Mouse (Mus musculus) forebrain, postnatal 0 days (tissue): ENCODE results near the gene Aoah. TPM values are rescaled to one million over a fixed set of nuclear protein-coding genes. Genes with fewer than 3 reads are reported as not detected.

Source experiments
- ATAC-seq: fragments of 200-750 bp; cut with Nextera tagmentation; 2 replicates; pipeline ENCODE4 v1.8.0; 2017; ENCODE audit warnings: mild to moderate bottlenecking, moderate library complexity
- DNase-seq: peaks from one replicate; pipeline ENCODE4 v3.0.0-alpha.2; 2015
- H3K27ac ChIP-seq: fragments of 300-500 bp; sonication (generic); 2 replicates; pipeline ENCODE4 v1.5.1; 2014; ENCODE audit warnings: low read depth, mild to moderate bottlenecking, antibody characterized with exemption, low read length, moderate library complexity, mixed read lengths
- H3K27me3 ChIP-seq: fragments of 300-500 bp; sonication (generic); 2 replicates; pipeline ENCODE4 v1.6.1; 2014; ENCODE audit warnings: mild to moderate bottlenecking, low read length, mixed read lengths; ENCODE audit not compliant: insufficient read depth
- H3K36me3 ChIP-seq: fragments of 300-500 bp; sonication (generic); 2 replicates; pipeline ENCODE4 v1.6.1; 2014; ENCODE audit warnings: mild to moderate bottlenecking, moderate library complexity; ENCODE audit not compliant: insufficient read depth
- H3K4me1 ChIP-seq: fragments of 300-500 bp; sonication (generic); 2 replicates; pipeline ENCODE4 v1.6.1; 2014; ENCODE audit warnings: antibody characterized with exemption; ENCODE audit not compliant: insufficient read depth
- H3K4me2 ChIP-seq: fragments of 300-500 bp; sonication (generic); 2 replicates; pipeline ENCODE4 v1.6.1; 2014; ENCODE audit warnings: low read depth, mild to moderate bottlenecking, moderate library complexity
- H3K4me3 ChIP-seq: fragments of 300-500 bp; sonication (generic); 2 replicates; pipeline ENCODE4 v1.5.1; 2014; ENCODE audit warnings: low read depth, low read length, mixed read lengths
- H3K9ac ChIP-seq: fragments of 300-500 bp; sonication (generic); 2 replicates; pipeline ENCODE4 v1.6.1; 2014; ENCODE audit warnings: mild to moderate bottlenecking
- H3K9me3 ChIP-seq: fragments of 300-500 bp; sonication (generic); 2 replicates; pipeline ENCODE4 v1.6.1; 2016; ENCODE audit warnings: low read length
- CTCF ChIP-seq: sonication (generic); IDR thresholded peaks from 2 replicates; pipeline ENCODE4 v1.5.1; 2016; ENCODE audit warnings: antibody characterized with exemption, control low read depth, low read depth
- WGBS: fragments of 180-500 bp; shearing (Covaris S2); extraction: QIAGEN DNeasy Blood & Tissue Kit; methylation state at CpG from one replicate; pipeline ENCODE4 v1.1.7; 2014; 5-methylcytosine and 5-hydroxymethylcytosine counted together
- polyA plus RNA-seq: library from polyadenylated mRNA; unstranded; fragments of >200 nt; fragmentation: Nextera tagmentation; extraction: Ambion mirVana; gene quantifications from 2 replicates; pipeline ENCODE4 v1.2.1, GENCODE M21; 2015
- total RNA-seq: library from RNA; depleted of rRNA; stranded (reverse); fragments of >200 nt; gene quantifications from 2 replicates; pipeline ENCODE4 v1.2.3, GENCODE M21; 2014

Gene Aoah
- total and polyA plus RNA-seq, 2 experiments from 2014 or later = 0.51 to 0.86 TPM

GRCm38 (mm10) chr13:21066021-21066420 is 272.1 kb downstream of the Aoah start:
- no peaks in the 10 kb centered on the region for H3K9me3 ChIP-seq
- no peak overlapping the region for H3K9ac ChIP-seq
- H3K4me1 ChIP-seq = no peaks in the 10 kb centered on the region
- ATAC-seq = no peak
- no peak overlapping the region for H3K4me3 ChIP-seq
- H3K27me3 ChIP-seq = no peaks in the 10 kb centered on the region
- H3K36me3 ChIP-seq = no peaks in the 10 kb centered on the region
- H3K4me2 ChIP-seq = no peak overlapping the region
- H3K27ac ChIP-seq = no peak overlapping the region
- no peak for DNase-seq
- 86% methylated on average over 2 of the region's 2 CpGs for WGBS
- TF ChIP-seq CTCF = no peak

DNA sequence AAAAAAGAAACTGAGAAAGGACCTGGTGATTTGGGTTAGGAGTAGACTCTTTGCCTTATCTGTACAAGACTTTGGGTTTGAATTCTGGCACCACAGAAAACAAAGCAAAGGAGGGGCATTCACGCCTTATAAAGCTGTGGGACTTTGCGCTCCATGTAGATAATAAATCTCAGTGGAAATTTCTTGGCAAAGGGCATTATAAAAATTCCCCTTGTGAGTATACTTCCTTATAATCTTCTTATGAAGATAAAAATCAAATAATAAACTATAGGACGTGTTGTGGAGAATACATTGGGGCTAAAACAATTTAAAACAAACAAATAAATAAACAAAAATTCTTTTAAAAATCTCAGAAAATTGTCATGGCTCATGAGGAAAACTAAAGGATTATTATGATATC is 280.9 kb downstream of the Aoah start, which contains the start of gene Olfr1370:
Gene Olfr1370 (minus strand): TSS at position 101 of the 400 bp plus-strand sequence.
- Histone ChIP-seq H3K27ac (no peak within 1 kb of the TSS), H3K27me3 (no peaks in the 10 kb centered on the region), H3K4me3 (no peak within 1 kb of the TSS), H3K9me3 (no peaks in the 10 kb centered on the region), H3K36me3 (no peaks in the 10 kb centered on the region), H3K4me2 (no peak within 1 kb of the TSS), H3K9ac (no peak within 1 kb of the TSS), H3K4me1 (no peaks in the 10 kb centered on the region)
- DNase-seq (no peak), ATAC-seq (no peak)
- TF ChIP-seq CTCF = no peak
- WGBS = 89% methylated on average over 3 of the region's 3 CpGs

GRCm38 (mm10) chr13:21082686-21083085 is 288.8 kb downstream of the Aoah start:
- H3K4me1 ChIP-seq = no peaks in the 10 kb centered on the region
- WGBS = 79% methylated on average over 2 of the region's 2 CpGs

More at GRCm38 (mm10) chr13:21082686-21083085, 288.8 kb downstream of the Aoah start:
- Histone ChIP-seq H3K36me3 (no peaks in the 10 kb centered on the region), H3K9me3 (no peaks in the 10 kb centered on the region), H3K27me3 (no peaks in the 10 kb centered on the region), H3K9ac (no peak overlapping the region), H3K27ac (no peak overlapping the region), H3K4me3 (no peak overlapping the region), H3K4me2 (no peak overlapping the region)
- DNase-seq (no peak), ATAC-seq (no peak)
- no peak for TF ChIP-seq CTCF
